Comparison of ENCODE assay signal across 28 mouse cellular contexts in genomic region chr3:27950726-27951125, GRCm38 (mm10). TPM values are rescaled to one million over a fixed set of nuclear protein-coding genes. Genes with fewer than 3 reads are reported as not detected.
DNase-seq lines count a peak whose midpoint lies in the region; ATAC-seq lines count a peak whose summit lies in the region.
"Had no signal": no experiment of that assay in that cellular context is flagged by ENCODE, and none has a peak within 500 bp of the region (broad histone marks: within the 10 kb centered on the region; RNA-seq: fewer than 3 reads in every experiment).

No protein-coding gene starts in this region.

- 88% methylated on average over 2 of the region's 2 CpGs for WGBS in embryonic facial prominence, embryonic 14.5 days
- WGBS in embryonic facial prominence, embryonic 10.5 days: 90% methylated on average over 2 of the region's 2 CpGs
- WGBS in heart, embryonic 10.5 days: 86% methylated on average over 2 of the region's 2 CpGs
- 85% methylated on average over 2 of the region's 2 CpGs for WGBS in liver, embryonic 11.5 days

- 0 out of 2 replicates have a peak overlapping the region, but pooled peaks have one; percentile 15 for H3K27ac ChIP-seq in embryonic facial prominence, embryonic 14.5 days (replicated peaks; ENCODE audit: low read depth, low read length)
- H3K27ac ChIP-seq in embryonic facial prominence, embryonic 10.5 days (replicated peaks): no peak overlapping the region
- H3K27ac ChIP-seq in heart, embryonic 10.5 days: no peak overlapping the region
- H3K27ac ChIP-seq in liver, embryonic 11.5 days (ENCODE audit: low read depth, low read length): no peak overlapping the region

- no peak overlapping the region for H3K9ac ChIP-seq in embryonic facial prominence, embryonic 14.5 days (ENCODE audit: low read depth, low read length)
- no peak overlapping the region for H3K9ac ChIP-seq in liver, embryonic 11.5 days (ENCODE audit: low read depth, low read length)

- H3K4me2 ChIP-seq in embryonic facial prominence, embryonic 14.5 days (ENCODE audit: low read depth, low read length): no peak overlapping the region
- no peak overlapping the region for H3K4me2 ChIP-seq in liver, embryonic 11.5 days

- ATAC-seq in embryonic facial prominence, embryonic 14.5 days (ENCODE audit: low read depth): no peak
- ATAC-seq in liver, embryonic 11.5 days (replicated peaks; ENCODE audit: low FRiP score): no peak
- ATAC-seq: activated CD4-positive, CD25-positive, alpha-beta regulatory T cell, adult 4 months; CD4-positive, CD25-positive, alpha-beta regulatory T cell, adult 4 months; Patski had no signal

- no peak overlapping the region for H3K4me3 ChIP-seq in embryonic facial prominence, embryonic 14.5 days (ENCODE audit: low read depth, low read length)
- no peak overlapping the region for H3K4me3 ChIP-seq in embryonic facial prominence, embryonic 10.5 days
- H3K4me3 ChIP-seq in heart, embryonic 10.5 days: no peak overlapping the region
- no peak overlapping the region for H3K4me3 ChIP-seq in liver, embryonic 11.5 days (ENCODE audit: low read depth, low read length)

- DNase-seq in embryonic facial prominence, embryonic 14.5 days (ENCODE audit: low spot score): no peak
- DNase-seq in embryonic facial prominence, embryonic 10.5 days (ENCODE audit: low spot score): no peak
- peak; percentile 57 for DNase-seq in heart, adult 11 months
- no peak for DNase-seq in heart, embryonic 10.5 days (ENCODE audit: low spot score)
- peak; percentile 75 for DNase-seq in fat pad, adult 2 months (ENCODE audit: extremely low read depth, low read depth, low spot score)
- DNase-seq in gonadal fat pad, adult 2 months (ENCODE audit: low read depth): peak; percentile 77
- no peak for DNase-seq in adrenal gland, postnatal 4 days (ENCODE audit: low spot score in 2 of 2)
- DNase-seq in liver, embryonic 11.5 days (ENCODE audit: low spot score): no peak
- DNase-seq: adrenal gland, adult 2 months; adrenal gland, adult 8-10 months; adrenal gland, postnatal 10 days; adrenal gland, postnatal 14 days; adrenal gland, postnatal 25 days; adrenal gland, postnatal 36 days; B cell, adult 2 months; cerebellum, adult 11 months; cerebellum, adult 11-12 months; cerebellum, adult 18-20 months had no signal

- no peaks in the 10 kb centered on the region for H3K36me3 ChIP-seq in embryonic facial prominence, embryonic 14.5 days (ENCODE audit: control insufficient read depth, insufficient read depth, low read length)
- no peaks in the 10 kb centered on the region for H3K36me3 ChIP-seq in embryonic facial prominence, embryonic 10.5 days (replicated peaks)
- H3K36me3 ChIP-seq in heart, embryonic 10.5 days: peaks cover 3% of the 10 kb centered on the region; the same call in 1 of the 2 replicates
- no peaks in the 10 kb centered on the region for H3K36me3 ChIP-seq in liver, embryonic 11.5 days (ENCODE audit: control insufficient read depth, insufficient read depth, low read length)
- H3K36me3 ChIP-seq: G1E had no signal

- H3K4me1 ChIP-seq in embryonic facial prominence, embryonic 14.5 days (ENCODE audit: control insufficient read depth, insufficient read depth, low read length): peaks cover 9% of the 10 kb centered on the region
- peaks cover 12% of the 10 kb centered on the region for H3K4me1 ChIP-seq in embryonic facial prominence, embryonic 10.5 days
- no peaks in the 10 kb centered on the region for H3K4me1 ChIP-seq in heart, embryonic 10.5 days
- H3K4me1 ChIP-seq in liver, embryonic 11.5 days (replicated peaks; ENCODE audit: control insufficient read depth, insufficient read depth, low read length): no peaks in the 10 kb centered on the region

- H3K9me3 ChIP-seq in embryonic facial prominence, embryonic 14.5 days (ENCODE audit: control insufficient read depth, low read length): no peaks in the 10 kb centered on the region
- H3K9me3 ChIP-seq in embryonic facial prominence, embryonic 10.5 days: no peaks in the 10 kb centered on the region
- no peaks in the 10 kb centered on the region for H3K9me3 ChIP-seq in heart, embryonic 10.5 days
- no peaks in the 10 kb centered on the region for H3K9me3 ChIP-seq in liver, embryonic 11.5 days (ENCODE audit: control insufficient read depth, low read length)
- H3K9me3 ChIP-seq: G1E had no signal

- H3K27me3 ChIP-seq in embryonic facial prominence, embryonic 14.5 days (replicated peaks; ENCODE audit: control insufficient read depth, insufficient read depth, low read length): no peaks in the 10 kb centered on the region
- H3K27me3 ChIP-seq in embryonic facial prominence, embryonic 10.5 days (replicated peaks; ENCODE audit: low read depth, poor library complexity, severe bottlenecking): no peaks in the 10 kb centered on the region
- no peaks in the 10 kb centered on the region for H3K27me3 ChIP-seq in heart, embryonic 10.5 days (ENCODE audit: insufficient read depth, poor library complexity, severe bottlenecking)
- H3K27me3 ChIP-seq in liver, embryonic 11.5 days (replicated peaks; ENCODE audit: control insufficient read depth, insufficient read depth, low read length): no peaks in the 10 kb centered on the region
- H3K27me3 ChIP-seq: CH12.LX, Patski had no signal

RNA-seq across cellular contexts. Expression of gene Pld1, which starts 12.2 kb away (rescaled TPM):
- 7.7 and 8.6 TPM in 2 replicates for polyA plus RNA-seq in embryonic facial prominence, embryonic 14.5 days (2014; fragmentation: Nextera tagmentation; extraction: Ambion mirVana)
- 2.0 and 2.3 TPM in 2 replicates for polyA plus RNA-seq in embryonic facial prominence, embryonic 10.5 days (2016; fragmentation: Nextera tagmentation; extraction: Ambion mirVana)
- 5.7 TPM in 2 replicates for polyA plus RNA-seq in heart, embryonic 10.5 days (2016; fragmentation: Nextera tagmentation; extraction: Ambion mirVana)
- 2.7 and 4.8 TPM in 2 replicates for polyA plus RNA-seq in gonadal fat pad, adult 2 months (2012; rRNA removed)
- total RNA-seq in adrenal gland, postnatal 4 days (2021): 10 to 100 TPM; 11.9 to 13.7 TPM
- 3.5 and 4.9 TPM in 2 replicates for polyA plus RNA-seq in liver, embryonic 11.5 days (2014; fragmentation: Nextera tagmentation; extraction: Ambion mirVana)
- total RNA-seq: CH12.LX, MEL had no signal
- polyA plus RNA-seq: G1E had no signal

RNA-seq across cellular contexts. Expression of gene Tmem212, which starts 54.6 kb away (rescaled TPM):
- polyA plus RNA-seq in embryonic facial prominence, embryonic 14.5 days (2014; fragmentation: Nextera tagmentation; extraction: Ambion mirVana): 4.8 TPM in 1 of 2 replicates, not detected in the other
- polyA plus RNA-seq in embryonic facial prominence, embryonic 10.5 days (2016; fragmentation: Nextera tagmentation; extraction: Ambion mirVana): not detected in 2 replicates
- not detected in 2 replicates for polyA plus RNA-seq in heart, embryonic 10.5 days (2016; fragmentation: Nextera tagmentation; extraction: Ambion mirVana)
- 13.5 and 27.9 TPM in 2 replicates for polyA plus RNA-seq in gonadal fat pad, adult 2 months (2012; rRNA removed)
- not detected for total RNA-seq in adrenal gland, postnatal 4 days (2021)
- polyA plus RNA-seq in liver, embryonic 11.5 days (2014; fragmentation: Nextera tagmentation; extraction: Ambion mirVana): not detected in 2 replicates
- total RNA-seq: adrenal gland, adult 18-20 months; adrenal gland, adult 2 months; adrenal gland, adult 8-10 months; adrenal gland, postnatal 10 days; adrenal gland, postnatal 14 days; adrenal gland, postnatal 25 days; adrenal gland, postnatal 36 days; CH12.LX; ES-E14; G1E; MEL had no signal
- polyA plus RNA-seq: activated CD4-positive, CD25-positive, alpha-beta regulatory T cell, adult 4 months; adrenal gland, adult 2 months; brain, embryonic 14.5 days; C2C12; CD4-positive, CD25-positive, alpha-beta regulatory T cell, adult 4 months; G1E had no signal

Comparison
In these comparisons a context has a peak if more than half of its experiments do, and no peak if none do; other contexts are left out.
1. DNase-seq: peak in heart, adult 11 months (single experiment), fat pad, adult 2 months (single experiment) and gonadal fat pad, adult 2 months (single experiment); none in embryonic facial prominence, embryonic 14.5 days (single experiment), embryonic facial prominence, embryonic 10.5 days (single experiment), heart, embryonic 10.5 days (single experiment), adrenal gland, postnatal 4 days (0 of 2) and liver, embryonic 11.5 days (single experiment).